Mouse (Mus musculus) small intestine, adult 2 months (tissue): ENCODE measurements around the gene Vrk3.

Experiments used
- CTCF ChIP-seq: fragments of 200-500 bp; IDR thresholded peaks from 2 replicates; pipeline ENCODE4 v1.5.1; 2012; ENCODE audit warnings: low read depth, mild to moderate bottlenecking, control low read depth, inconsistent platforms, low read length, moderate library complexity, mixed read lengths; ENCODE audit not compliant: insufficient replicate concordance, insufficient read length; ENCODE audit errors: extremely low read depth
- POLR2A ChIP-seq: fragments of 200-500 bp; IDR thresholded peaks from 2 replicates; pipeline ENCODE4 v1.6.1; 2012; ENCODE audit warnings: low read depth, mild to moderate bottlenecking, control low read depth, inconsistent platforms, low read length, moderate library complexity

DNA sequence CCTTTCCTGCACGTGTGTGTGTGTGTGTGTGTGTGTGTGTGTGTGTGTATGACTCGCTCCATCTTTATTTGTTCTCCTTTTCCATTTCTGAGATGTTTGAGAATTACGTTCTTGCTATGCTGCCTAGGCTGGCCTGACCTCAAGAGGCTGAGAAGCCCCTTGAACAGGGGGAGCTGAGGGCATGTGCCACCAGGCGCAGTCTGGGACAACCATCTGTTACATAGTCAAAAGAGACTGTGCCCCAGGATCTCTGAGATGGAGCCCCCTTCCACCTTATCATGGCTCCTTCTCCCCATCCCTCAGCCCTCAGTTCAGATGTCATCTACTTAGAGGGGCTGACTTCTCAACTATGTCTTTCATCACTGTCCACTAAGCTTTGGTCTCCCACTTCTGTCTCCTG, 66.2 kb downstream of the Vrk3 start:
- TF ChIP-seq CTCF (no peak), POLR2A (no peak)
